Mouse (Mus musculus) hindbrain, embryonic 14.5 days (tissue): ENCODE results near the gene Thap3. TPM values are rescaled to one million over a fixed set of nuclear protein-coding genes. Genes with fewer than 3 reads are reported as not detected.
A peak's percentile ranks its signal among the peaks of the same experiment; 100 is the strongest.

Experiments
- ATAC-seq: fragments of 200-750 bp; cut with Nextera tagmentation; 2 replicates; pipeline ENCODE4 v1.8.0; 2017; ENCODE audit warnings: moderate number of reproducible peaks, mild to moderate bottlenecking, moderate TSS enrichment, moderate library complexity; ENCODE audit not compliant: low FRiP score
- DNase-seq: peaks from one replicate; pipeline ENCODE4 v3.0.0-alpha.2; 2015; ENCODE audit warnings: low spot score
- H3K27ac ChIP-seq: fragments of 300-500 bp; sonication (generic); 2 replicates; pipeline ENCODE4 v1.5.1; 2014; ENCODE audit warnings: mild to moderate bottlenecking, moderate library complexity
- H3K27me3 ChIP-seq: fragments of 300-500 bp; sonication (generic); 2 replicates; pipeline ENCODE4 v1.6.1; 2014; ENCODE audit warnings: mild to moderate bottlenecking, low read length, mixed read lengths; ENCODE audit not compliant: control insufficient read depth, insufficient read depth
- H3K36me3 ChIP-seq: fragments of 300-500 bp; sonication (generic); replicated peaks from 2 replicates; pipeline ENCODE4 v1.6.1; 2014; ENCODE audit not compliant: control insufficient read depth, insufficient read depth
- H3K4me1 ChIP-seq: fragments of 300-500 bp; sonication (generic); replicated peaks from 2 replicates; pipeline ENCODE4 v1.6.1; 2014; ENCODE audit warnings: antibody characterized with exemption, low read length, mixed read lengths; ENCODE audit not compliant: control insufficient read depth, insufficient read depth
- H3K4me2 ChIP-seq: fragments of 300-500 bp; sonication (generic); replicated peaks from 2 replicates; pipeline ENCODE4 v1.6.1; 2014; ENCODE audit warnings: mild to moderate bottlenecking, moderate library complexity
- H3K4me3 ChIP-seq: fragments of 300-500 bp; sonication (generic); replicated peaks from 2 replicates; pipeline ENCODE4 v1.5.1; 2014; ENCODE audit warnings: mild to moderate bottlenecking, low read length
- H3K9ac ChIP-seq: fragments of 300-500 bp; sonication (generic); 2 replicates; pipeline ENCODE4 v1.6.1; 2014
- H3K9me3 ChIP-seq: fragments of 300-500 bp; sonication (generic); 2 replicates; pipeline ENCODE4 v1.6.1; 2016; ENCODE audit warnings: low read length; ENCODE audit not compliant: control insufficient read depth
- WGBS: fragments of 180-500 bp; shearing (Covaris S2); extraction: QIAGEN DNeasy Blood & Tissue Kit; methylation state at CpG from one replicate; pipeline ENCODE4 v1.1.7; 2014; 5-methylcytosine and 5-hydroxymethylcytosine counted together
- polyA plus RNA-seq: library from polyadenylated mRNA; unstranded; fragments of >200 nt; fragmentation: Nextera tagmentation; extraction: Ambion mirVana; gene quantifications from 2 replicates; pipeline ENCODE4 v1.2.1, GENCODE M21; 2014

The Thap3 gene
- polyA plus RNA-seq, 1 experiment from 2014 or later, result 25.1 TPM

DNA sequence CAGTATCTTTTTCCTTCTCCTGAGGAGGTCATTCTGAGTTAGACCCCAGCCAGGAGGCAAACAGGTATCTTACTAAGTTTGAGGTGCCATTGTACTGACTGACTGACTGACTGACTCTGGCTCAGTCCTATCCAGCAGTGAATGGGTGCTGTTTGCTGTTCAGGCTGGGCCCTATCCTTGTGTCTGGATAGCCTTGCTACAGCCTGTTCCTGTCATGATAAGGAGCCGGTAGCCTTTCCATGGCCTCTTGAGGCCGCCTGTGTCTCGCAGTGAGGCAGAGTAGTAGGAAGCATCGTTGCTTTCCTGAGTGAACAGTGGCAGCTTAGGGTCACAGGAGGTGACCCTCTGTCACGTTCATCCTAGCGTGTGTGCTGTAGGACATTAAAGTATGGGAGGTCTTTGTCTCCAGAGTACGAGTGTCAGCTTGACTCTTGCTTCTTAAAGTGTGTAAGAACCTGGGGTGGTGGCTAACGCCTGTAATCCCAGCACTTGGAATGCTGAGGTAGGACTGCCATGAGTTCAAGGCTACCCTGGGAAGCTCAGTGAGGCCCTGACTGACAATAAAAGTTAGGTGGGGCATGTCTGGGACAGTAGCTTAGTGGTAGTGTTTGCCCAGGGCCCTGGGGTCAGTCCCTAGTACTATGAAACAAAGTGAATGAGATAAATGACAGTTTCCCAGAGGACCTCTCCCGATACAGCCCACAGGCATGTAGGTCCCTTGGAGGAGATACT is 31.0 kb downstream of the Thap3 start:
- H3K27ac ChIP-seq, result no peak overlapping the region
- H3K27me3 ChIP-seq, result no peaks in the 10 kb centered on the region
- no peak for DNase-seq
- 91% methylated on average over 9 of the region's 9 CpGs for WGBS
- H3K36me3 ChIP-seq, result peaks cover 75% of the 10 kb centered on the region
- no peaks in the 10 kb centered on the region for H3K9me3 ChIP-seq
- H3K4me2 ChIP-seq, result no peak overlapping the region
- no peaks in the 10 kb centered on the region for H3K4me1 ChIP-seq
- H3K4me3 ChIP-seq, result no peak overlapping the region
- ATAC-seq, result no peak
- H3K9ac ChIP-seq, result no peak overlapping the region

DNA sequence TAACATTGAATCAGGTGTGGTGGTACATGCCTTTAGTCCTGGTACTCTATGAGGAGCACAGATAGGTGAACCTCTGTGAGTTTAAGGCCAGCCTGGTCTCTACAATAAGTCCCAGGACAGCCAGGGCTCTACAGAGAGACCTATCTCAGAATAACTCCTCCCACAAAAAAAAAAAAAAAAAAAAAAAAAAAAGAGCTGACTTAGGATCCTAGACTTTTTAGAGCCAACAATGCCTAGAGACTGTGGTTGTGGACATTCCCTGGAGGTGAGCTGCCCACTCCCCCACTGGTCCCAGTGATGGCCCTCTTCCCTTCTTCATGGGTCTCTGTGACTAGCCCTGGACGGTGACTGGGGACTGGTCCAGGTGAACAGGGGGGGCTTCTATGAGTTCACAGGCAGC is 33.0 kb downstream of the Thap3 start:
- Histone ChIP-seq H3K4me2 (no peak overlapping the region), H3K9ac (no peak overlapping the region), H3K9me3 (no peaks in the 10 kb centered on the region), H3K27ac (no peak overlapping the region), H3K27me3 (no peaks in the 10 kb centered on the region), H3K36me3 (peaks cover 73% of the 10 kb centered on the region), H3K4me1 (no peaks in the 10 kb centered on the region), H3K4me3 (no peak overlapping the region)
- 94% methylated on average over 1 of the region's 1 CpGs for WGBS
- DNase-seq (no peak), ATAC-seq (no peak)

DNA sequence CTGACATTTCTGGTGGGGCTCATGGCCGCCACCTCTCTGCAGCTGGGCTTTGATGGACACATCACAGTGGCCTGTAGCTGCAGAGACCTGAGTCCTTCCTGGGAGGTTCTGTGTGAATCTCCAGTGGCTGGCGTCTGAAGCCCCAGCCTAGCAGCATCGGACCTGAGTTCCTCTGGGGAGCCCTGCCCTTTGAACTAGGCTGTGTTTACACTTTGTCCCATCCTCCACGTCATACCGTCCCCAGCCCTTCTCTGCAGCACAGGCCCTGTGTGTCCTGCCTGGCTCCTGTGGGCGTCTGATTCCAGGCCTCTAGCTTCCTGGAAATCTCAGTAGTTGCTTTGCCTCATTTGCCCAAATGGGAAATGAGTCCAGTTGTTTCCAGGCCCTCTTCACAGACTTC is 35.6 kb downstream of the Thap3 start:
- peaks cover 60% of the 10 kb centered on the region for H3K36me3 ChIP-seq
- H3K9me3 ChIP-seq, result no peaks in the 10 kb centered on the region
- H3K9ac ChIP-seq, result no peak overlapping the region
- no peaks in the 10 kb centered on the region for H3K27me3 ChIP-seq
- 86% methylated on average over 6 of the region's 6 CpGs for WGBS
- ATAC-seq (no peak), DNase-seq (no peak)
- H3K4me3 ChIP-seq, result no peak overlapping the region
- H3K27ac ChIP-seq, result no peak overlapping the region
- H3K4me1 ChIP-seq, result no peaks in the 10 kb centered on the region
- no peak overlapping the region for H3K4me2 ChIP-seq

DNA sequence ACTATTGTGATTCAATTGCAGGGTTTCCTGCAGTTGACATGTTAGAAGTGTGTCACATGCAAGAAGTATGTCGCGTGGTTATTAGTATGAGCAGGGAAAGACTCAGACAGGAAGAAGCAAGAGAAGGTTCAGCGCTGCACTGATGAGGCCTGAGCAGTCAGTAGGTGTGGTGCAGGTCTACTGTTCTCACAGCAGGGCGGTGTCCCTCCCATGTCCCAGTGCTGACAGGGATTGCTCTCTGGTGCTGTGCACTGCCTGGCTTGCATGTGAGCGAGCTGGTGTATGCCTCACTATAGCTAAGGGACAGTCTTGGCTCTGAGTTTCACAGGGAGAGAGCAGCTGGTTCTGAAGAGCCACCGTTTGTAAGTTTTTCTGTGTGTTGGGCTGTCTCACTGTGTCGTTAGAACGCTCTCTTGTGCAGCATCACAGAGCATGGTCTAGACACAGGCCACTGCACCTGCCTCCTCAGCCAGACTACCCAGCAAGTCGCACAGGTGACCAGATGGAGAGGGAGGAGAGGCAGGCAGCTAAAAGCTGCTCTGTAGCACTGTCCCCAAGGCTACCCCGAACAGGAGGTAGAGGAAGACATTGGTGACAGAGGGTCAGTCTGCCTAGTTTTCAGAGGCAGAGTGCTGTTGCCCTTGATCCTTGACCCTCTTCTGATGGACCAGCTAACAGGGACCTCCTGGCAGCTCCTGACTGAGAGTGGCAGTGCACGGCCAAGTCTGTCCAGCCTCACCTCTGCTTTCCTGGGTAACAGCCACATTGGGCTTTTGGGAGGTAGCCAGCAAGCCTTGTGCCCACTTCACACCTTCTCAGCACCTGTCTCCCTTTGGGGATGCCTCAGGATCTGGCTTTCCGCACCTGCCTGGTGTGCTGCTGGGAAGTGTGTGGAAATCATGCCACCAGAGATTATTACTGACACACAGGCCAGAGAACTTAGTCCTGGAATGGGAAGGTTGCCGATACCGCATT is 40.0 kb downstream of the Thap3 start:
- Histone ChIP-seq H3K36me3 (peaks cover 26% of the 10 kb centered on the region), H3K9ac (no peak overlapping the region), H3K27me3 (no peaks in the 10 kb centered on the region), H3K4me3 (no peak overlapping the region), H3K4me2 (no peak overlapping the region), H3K4me1 (no peaks in the 10 kb centered on the region), H3K27ac (no peak overlapping the region), H3K9me3 (no peaks in the 10 kb centered on the region)
- ATAC-seq, result no peak
- WGBS, result 93% methylated on average over 14 of the region's 14 CpGs
- DNase-seq, result no peak

DNA sequence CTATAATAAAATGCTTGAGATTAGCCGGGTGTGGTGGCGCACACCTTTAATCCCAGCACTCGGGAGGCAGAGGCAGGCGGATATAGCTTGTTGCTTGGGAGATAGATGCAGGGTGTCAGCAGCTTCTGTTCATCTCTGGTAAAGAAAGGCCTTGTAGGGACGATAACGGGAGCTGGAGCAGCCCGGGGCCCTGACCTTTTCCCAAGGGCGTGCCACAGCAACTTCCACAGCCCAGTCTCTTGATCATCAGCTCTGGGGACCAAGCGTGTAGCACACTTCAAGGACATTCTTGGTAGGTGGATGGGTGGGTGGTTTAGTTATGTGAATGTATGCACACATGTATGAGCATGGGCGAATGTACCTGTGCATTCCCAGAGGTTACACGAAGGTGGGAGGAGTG is 42.6 kb downstream of the Thap3 start:
- H3K27ac ChIP-seq, result no peak overlapping the region
- 91% methylated on average over 11 of the region's 11 CpGs for WGBS
- H3K27me3 ChIP-seq, result no peaks in the 10 kb centered on the region
- H3K4me2 ChIP-seq, result no peak overlapping the region
- no peaks in the 10 kb centered on the region for H3K9me3 ChIP-seq
- no peak for ATAC-seq
- no peaks in the 10 kb centered on the region for H3K4me1 ChIP-seq
- no peak for DNase-seq
- H3K9ac ChIP-seq, result no peak overlapping the region
- no peak overlapping the region for H3K4me3 ChIP-seq
- H3K36me3 ChIP-seq, result peaks cover 7% of the 10 kb centered on the region; the same call in 1 of the 2 replicates

DNA sequence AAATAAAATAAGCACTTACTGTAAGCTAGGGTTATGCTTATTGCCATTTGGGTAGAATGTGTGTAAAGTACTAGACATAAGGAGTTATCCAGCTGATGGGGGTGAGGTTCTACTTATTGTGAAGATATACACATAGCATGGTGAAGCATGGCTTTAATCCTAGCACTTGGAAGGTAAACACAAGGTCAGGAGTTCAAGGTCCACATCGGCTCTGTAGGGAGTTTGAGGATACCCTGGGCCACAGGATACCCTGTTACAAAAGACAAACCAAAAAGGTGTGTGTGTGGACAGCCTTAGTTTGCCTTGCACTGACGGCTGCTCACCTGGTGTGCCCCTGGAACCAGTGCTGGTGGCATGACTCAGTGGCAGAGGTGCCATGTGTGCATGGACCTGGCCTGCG is 50.7 kb downstream of the Thap3 start:
- Histone ChIP-seq H3K9me3 (no peaks in the 10 kb centered on the region), H3K4me1 (peaks cover 16% of the 10 kb centered on the region), H3K4me2 (no peak overlapping the region), H3K4me3 (no peak overlapping the region), H3K9ac (no peak overlapping the region), H3K27me3 (no peaks in the 10 kb centered on the region), H3K36me3 (no peaks in the 10 kb centered on the region), H3K27ac (no peak overlapping the region)
- DNase-seq (no peak), ATAC-seq (no peak)
- WGBS, result 97% methylated on average over 3 of the region's 3 CpGs

DNA sequence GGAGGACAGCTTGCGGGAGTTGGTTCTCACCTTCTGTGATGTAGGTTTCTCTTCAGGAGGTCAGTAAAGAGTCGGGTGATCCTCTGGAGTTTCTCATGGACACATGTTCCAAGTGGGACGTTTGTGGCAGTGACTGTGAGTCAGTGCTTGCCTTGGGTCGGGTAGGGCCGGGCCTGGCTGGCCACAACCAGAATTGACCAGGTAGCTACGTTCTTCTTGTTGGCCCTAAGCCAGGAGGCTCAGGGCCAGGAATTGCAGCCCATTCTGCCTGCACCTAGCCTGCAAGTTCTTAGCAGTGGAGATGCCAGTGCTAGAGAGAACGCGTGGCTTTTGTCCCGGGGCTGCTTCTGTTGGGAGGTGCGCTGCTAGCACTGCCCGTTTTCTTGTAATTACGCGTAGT is 51.4 kb downstream of the Thap3 start:
- Histone ChIP-seq H3K36me3 (no peaks in the 10 kb centered on the region), H3K4me1 (peaks cover 16% of the 10 kb centered on the region), H3K4me2 (no peak overlapping the region), H3K27me3 (no peaks in the 10 kb centered on the region), H3K4me3 (no peak overlapping the region), H3K9me3 (no peaks in the 10 kb centered on the region), H3K9ac (no peak overlapping the region), H3K27ac (no peak overlapping the region)
- ATAC-seq, result no peak
- 91% methylated on average over 13 of the region's 13 CpGs for WGBS
- no peak for DNase-seq

DNA sequence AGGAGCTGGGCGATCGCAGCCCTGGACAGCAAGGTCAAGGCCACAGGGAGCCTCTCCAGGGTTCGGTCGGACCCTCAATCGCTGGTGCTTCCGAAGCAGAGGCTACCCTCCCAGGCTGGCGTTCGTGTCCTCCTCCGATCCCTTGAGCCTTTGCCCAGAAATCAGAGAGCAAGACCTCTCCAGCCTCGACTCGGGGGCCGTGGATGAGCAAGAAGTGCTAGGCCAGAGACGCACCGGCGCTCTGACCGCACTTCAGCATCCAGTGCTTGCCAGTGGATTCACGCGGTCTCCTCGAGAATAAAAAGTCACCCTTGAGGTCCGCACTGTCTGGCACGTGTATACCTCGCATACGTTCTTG is 54.6 kb downstream of the Thap3 start:
- H3K4me3 ChIP-seq, result peak overlapping the region; percentile 98
- DNase-seq, result no peak
- H3K27me3 ChIP-seq, result no peaks in the 10 kb centered on the region
- peaks cover 16% of the 10 kb centered on the region for H3K4me1 ChIP-seq
- no peaks in the 10 kb centered on the region for H3K36me3 ChIP-seq
- H3K9me3 ChIP-seq, result no peaks in the 10 kb centered on the region
- peak overlapping the region; percentile 91 for H3K9ac ChIP-seq
- H3K4me2 ChIP-seq, result peak overlapping the region; percentile 87
- WGBS, result 2% methylated on average over 23 of the region's 23 CpGs
- ATAC-seq, result no peak
- no peak overlapping the region for H3K27ac ChIP-seq

DNA sequence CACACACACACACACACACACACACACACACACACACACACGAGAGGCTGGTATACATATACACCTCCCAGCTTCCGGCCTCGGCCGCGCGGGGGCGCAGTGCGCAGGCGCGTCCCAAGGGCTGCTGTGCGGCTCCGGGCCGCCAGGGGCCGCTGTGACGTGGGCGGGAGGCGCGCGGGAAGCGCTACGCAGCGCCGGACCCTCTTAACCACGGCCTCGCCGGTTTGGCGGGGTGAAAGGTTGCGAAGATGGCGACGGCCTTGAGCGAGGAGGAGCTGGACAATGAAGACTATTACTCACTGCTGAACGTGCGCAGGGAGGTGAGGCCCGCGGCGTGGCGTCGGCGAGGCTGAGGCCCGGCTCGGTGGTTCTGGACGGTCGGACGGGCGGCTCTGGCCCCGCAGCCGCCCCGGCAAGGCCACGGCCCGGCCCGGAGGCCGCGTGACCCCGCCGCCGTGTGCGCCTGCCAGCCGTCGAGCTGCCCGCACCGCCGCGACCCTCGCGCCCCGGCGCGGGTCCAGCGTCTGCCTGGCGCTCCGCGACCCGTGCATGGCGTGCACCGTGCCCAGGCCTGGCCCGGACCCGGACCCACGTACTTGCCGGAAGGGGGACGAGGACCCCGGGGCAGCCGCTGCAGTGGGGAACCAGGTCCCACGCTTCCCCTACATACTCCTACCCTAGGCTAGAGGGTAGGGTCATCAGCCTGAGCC is 55.1 kb downstream of the Thap3 start, which contains the start of gene Dnajc11:
Gene Dnajc11, plus strand, starts transcription at position 187 of the 710 bp plus-strand sequence.
- H3K27me3 ChIP-seq, result no peaks in the 10 kb centered on the region
- peak within 1 kb of the TSS; percentile 87 for H3K4me2 ChIP-seq
- H3K9ac ChIP-seq, result peak within 1 kb of the TSS; percentile 91
- H3K36me3 ChIP-seq, result no peaks in the 10 kb centered on the region
- peak; percentile 93 for DNase-seq
- WGBS, result under 1% methylated on average over 63 of the region's 83 CpGs
- no peaks in the 10 kb centered on the region for H3K9me3 ChIP-seq
- H3K4me1 ChIP-seq, result peaks cover 16% of the 10 kb centered on the region
- H3K27ac ChIP-seq, result peak within 1 kb of the TSS; percentile 47
- peak within 1 kb of the TSS; percentile 98 for H3K4me3 ChIP-seq
- peak; percentile 90 for ATAC-seq
